Comparison of ENCODE assay signal across 8 mouse cellular contexts in the genomic region with DNA sequence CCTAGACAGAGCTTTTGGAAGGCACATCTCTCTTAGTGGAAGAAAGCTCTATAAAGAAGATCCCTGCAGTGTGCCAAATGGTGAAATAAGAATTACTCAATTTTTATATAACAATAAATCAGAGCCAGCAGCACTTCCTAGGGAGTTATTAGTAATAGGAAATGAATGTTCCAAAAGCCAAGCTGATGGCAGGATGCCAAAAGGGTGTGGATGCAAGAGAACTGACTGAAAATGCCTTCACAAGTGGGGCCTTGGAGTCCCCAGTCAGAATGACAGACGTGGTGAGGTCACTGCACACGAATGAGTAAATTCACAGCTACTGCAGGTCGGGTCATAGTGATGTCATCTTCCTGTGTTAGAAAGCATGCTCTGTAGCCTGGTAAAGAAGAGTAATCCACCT. TPM values are rescaled to one million over a fixed set of nuclear protein-coding genes. Genes with fewer than 3 reads are reported as not detected.
DNase-seq lines count a peak whose midpoint lies in the region; ATAC-seq lines count a peak whose summit lies in the region.

No protein-coding gene starts in this region.

- H3K27ac ChIP-seq in heart, embryonic 14.5 days (replicated peaks in 1 of 2; ENCODE audit: control insufficient read depth in 1 of 2, insufficient read depth in 1 of 2, low read depth in 2 of 2, low read length in 2 of 2) = peak overlapping the region; percentile 68 to 73
- H3K27ac ChIP-seq in forebrain, embryonic 16.5 days (ENCODE audit: low read length) = no peak overlapping the region

- no peaks in the 10 kb centered on the region for H3K27me3 ChIP-seq in heart, embryonic 14.5 days (ENCODE audit: control insufficient read depth, insufficient read depth, low read length)
- no peaks in the 10 kb centered on the region for H3K27me3 ChIP-seq in forebrain, embryonic 16.5 days (replicated peaks; ENCODE audit: control insufficient read depth, insufficient read depth, low read length)

- WGBS in heart, embryonic 14.5 days = 16% methylated on average over 3 of the region's 3 CpGs
- WGBS in forebrain, embryonic 16.5 days = 45% methylated on average over 3 of the region's 3 CpGs

- no peak overlapping the region for H3K4me2 ChIP-seq in heart, embryonic 14.5 days (ENCODE audit: low read length)
- H3K4me2 ChIP-seq in forebrain, embryonic 16.5 days (ENCODE audit: low read length) = no peak overlapping the region

- H3K9ac ChIP-seq in heart, embryonic 14.5 days (ENCODE audit: low read length) = no peak overlapping the region
- no peak overlapping the region for H3K9ac ChIP-seq in forebrain, embryonic 16.5 days (replicated peaks; ENCODE audit: low read depth, low read length)

- DNase-seq in embryo, embryonic 11 days = peak; percentile 34
- no peak for DNase-seq in embryo, embryonic 10.5 days (ENCODE audit: low spot score)
- DNase-seq in cerebellum, postnatal 10 days = peak; percentile 46 to 48
- DNase-seq in layer of hippocampus, adult 18-20 months (ENCODE audit: low spot score in 2 of 2) = peak; percentile 62 to 77
- DNase-seq in ovary, adult 18-20 months (ENCODE audit: low spot score) = peak; percentile 67
- no peak for DNase-seq in neural tube, embryonic 10.5 days (ENCODE audit: extremely low spot score, low spot score)

- ATAC-seq in heart, embryonic 14.5 days (ENCODE audit: insufficient number of reproducible peaks, insufficient read depth, low FRiP score, low read depth) = no peak; the same call in 1 of the 2 replicates
- no peak for ATAC-seq in forebrain, embryonic 16.5 days

- peaks cover 6 to 9% of the 10 kb centered on the region in 2 experiments; a peak in 3 of 4 replicates for H3K4me1 ChIP-seq in heart, embryonic 14.5 days (ENCODE audit: control insufficient read depth in 2 of 2, insufficient read depth in 2 of 2, low read length in 2 of 2)
- no peaks in the 10 kb centered on the region for H3K4me1 ChIP-seq in forebrain, embryonic 16.5 days (replicated peaks; ENCODE audit: control insufficient read depth, insufficient read depth, low read length)

- H3K36me3 ChIP-seq in heart, embryonic 14.5 days (ENCODE audit: control insufficient read depth, insufficient read depth, low read length) = no peaks in the 10 kb centered on the region
- H3K36me3 ChIP-seq in forebrain, embryonic 16.5 days (ENCODE audit: control insufficient read depth, insufficient read depth) = no peaks in the 10 kb centered on the region

- H3K4me3 ChIP-seq in heart, embryonic 14.5 days (ENCODE audit: control insufficient read depth in 1 of 2, insufficient read depth in 1 of 2, low read depth in 1 of 2, low read length in 2 of 2) = no peak overlapping the region
- H3K4me3 ChIP-seq in forebrain, embryonic 16.5 days (replicated peaks; ENCODE audit: low read length) = no peak overlapping the region

- peaks cover 3% of the 10 kb centered on the region; the same call in 1 of the 2 replicates for H3K9me3 ChIP-seq in heart, embryonic 14.5 days (ENCODE audit: control insufficient read depth, low read length)
- H3K9me3 ChIP-seq in forebrain, embryonic 16.5 days (ENCODE audit: control insufficient read depth, low read length) = no peaks in the 10 kb centered on the region

RNA-seq across cellular contexts. Expression of gene Fam50b, which starts 25.7 kb away (rescaled TPM):
- polyA plus RNA-seq in heart, embryonic 14.5 days (2014; fragmentation: Nextera tagmentation; extraction: Ambion mirVana) = 0.16 TPM in 1 of 2 replicates, not detected in the other
- total RNA-seq in layer of hippocampus, adult 18-20 months (2021) = not detected
- not detected in 2 replicates for polyA plus RNA-seq in forebrain, embryonic 16.5 days (2015; fragmentation: Nextera tagmentation; extraction: Ambion mirVana)

RNA-seq across cellular contexts. Expression of gene Pxdc1, which starts 55.7 kb away (rescaled TPM):
- 22.7 and 27.8 TPM in 2 replicates for polyA plus RNA-seq in heart, embryonic 14.5 days (2014; fragmentation: Nextera tagmentation; extraction: Ambion mirVana)
- total RNA-seq in layer of hippocampus, adult 18-20 months (2021) = 10 to 100 TPM; 11.3 to 13.2 TPM
- 5.2 and 10.0 TPM in 2 replicates for polyA plus RNA-seq in forebrain, embryonic 16.5 days (2015; fragmentation: Nextera tagmentation; extraction: Ambion mirVana)

Comparison
In these comparisons a context has a peak if more than half of its experiments do, and no peak if none do; other contexts are left out.
1. DNase-seq: peak in embryo, embryonic 11 days (single experiment), cerebellum, postnatal 10 days (2 of 2), layer of hippocampus, adult 18-20 months (2 of 2) and ovary, adult 18-20 months (single experiment); none in embryo, embryonic 10.5 days (single experiment) and neural tube, embryonic 10.5 days (single experiment).